In genomic region chr1:135183941-135184570, GRCm38 (mm10) we compare ENCODE assay signal across 22 mouse cellular contexts. TPM values are rescaled to one million over a fixed set of nuclear protein-coding genes. Genes with fewer than 3 reads are reported as not detected.
DNase-seq lines count a peak whose midpoint lies in the region; ATAC-seq and TF ChIP-seq lines count a peak whose summit lies in the region.
"Had no signal": no experiment of that assay in that cellular context is flagged by ENCODE, and none has a peak within 500 bp of the region (broad histone marks: within the 10 kb centered on the region; RNA-seq: fewer than 3 reads in every experiment).

No protein-coding gene starts in this region.

- WGBS in limb, embryonic 14.5 days, result 65% methylated on average over 11 of the region's 11 CpGs
- 73% methylated on average over 11 of the region's 11 CpGs for WGBS in limb, embryonic 10.5 days
- WGBS in intestine, postnatal 0 days, result 44% methylated on average over 11 of the region's 11 CpGs
- WGBS in forebrain, embryonic 16.5 days, result 70% methylated on average over 11 of the region's 11 CpGs

- no peaks in the 10 kb centered on the region for H3K36me3 ChIP-seq in limb, embryonic 14.5 days (ENCODE audit: control insufficient read depth, insufficient read depth, low read length)
- H3K36me3 ChIP-seq in limb, embryonic 10.5 days, result no peaks in the 10 kb centered on the region
- no peaks in the 10 kb centered on the region for H3K36me3 ChIP-seq in intestine, postnatal 0 days (ENCODE audit: control insufficient read depth, insufficient read depth)
- H3K36me3 ChIP-seq in forebrain, embryonic 16.5 days (ENCODE audit: control insufficient read depth, insufficient read depth), result no peaks in the 10 kb centered on the region
- H3K36me3 ChIP-seq: G1E; midbrain, embryonic 12.5 days had no signal

- no peaks in the 10 kb centered on the region for H3K4me1 ChIP-seq in limb, embryonic 14.5 days (ENCODE audit: control insufficient read depth, insufficient read depth, low read length)
- H3K4me1 ChIP-seq in limb, embryonic 10.5 days, result peaks cover 13% of the 10 kb centered on the region
- H3K4me1 ChIP-seq in intestine, postnatal 0 days (replicated peaks; ENCODE audit: control insufficient read depth, insufficient read depth, low read length), result peaks cover 8% of the 10 kb centered on the region; the same call in 1 of the 2 replicates
- H3K4me1 ChIP-seq in forebrain, embryonic 16.5 days (replicated peaks; ENCODE audit: control insufficient read depth, insufficient read depth, low read length), result peaks cover 3% of the 10 kb centered on the region; the same call in 1 of the 2 replicates

- H3K27me3 ChIP-seq in limb, embryonic 14.5 days (ENCODE audit: control insufficient read depth, insufficient read depth, low read length), result no peaks in the 10 kb centered on the region
- H3K27me3 ChIP-seq in limb, embryonic 10.5 days (ENCODE audit: low read depth, poor library complexity, severe bottlenecking), result peaks cover 19% of the 10 kb centered on the region; the same call in 1 of the 2 replicates
- H3K27me3 ChIP-seq in Patski, result no peaks in the 10 kb centered on the region
- no peaks in the 10 kb centered on the region for H3K27me3 ChIP-seq in intestine, postnatal 0 days (replicated peaks; ENCODE audit: control insufficient read depth, insufficient read depth, low read length)
- H3K27me3 ChIP-seq in forebrain, embryonic 16.5 days (replicated peaks; ENCODE audit: control insufficient read depth, insufficient read depth, low read length), result no peaks in the 10 kb centered on the region
- H3K27me3 ChIP-seq: midbrain, embryonic 12.5 days had no signal

- POLR2A ChIA-PET in Patski (lab: Charles Lee), result no interaction called here

- H3K4me3 ChIP-seq in limb, embryonic 14.5 days (replicated peaks; ENCODE audit: low read length), result no peak overlapping the region
- no peak overlapping the region for H3K4me3 ChIP-seq in limb, embryonic 10.5 days
- no peak overlapping the region for H3K4me3 ChIP-seq in intestine, postnatal 0 days (ENCODE audit: low read depth, low read length)
- no peak overlapping the region for H3K4me3 ChIP-seq in forebrain, embryonic 16.5 days (replicated peaks; ENCODE audit: low read length)
- H3K4me3 ChIP-seq: midbrain, embryonic 12.5 days had no signal

- H3K27ac ChIP-seq in limb, embryonic 14.5 days (replicated peaks; ENCODE audit: low read depth, low read length), result no peak overlapping the region
- no peak overlapping the region for H3K27ac ChIP-seq in limb, embryonic 10.5 days
- H3K27ac ChIP-seq in intestine, postnatal 0 days (ENCODE audit: low read depth, low read length), result peak overlapping the region; percentile 84
- H3K27ac ChIP-seq in forebrain, embryonic 16.5 days (ENCODE audit: low read length), result no peak overlapping the region
- H3K27ac ChIP-seq: hindbrain, embryonic 14.5 days; macrophage; midbrain, embryonic 12.5 days had no signal

- 0 out of 2 replicates have a peak, but pooled peaks have one; percentile 44 for ATAC-seq in limb, embryonic 14.5 days (ENCODE audit: low FRiP score, low read depth)
- ATAC-seq in Patski, result peak; percentile 23
- ATAC-seq in intestine, postnatal 0 days, result no peak
- no peak for ATAC-seq in forebrain, embryonic 16.5 days

- CTCF ChIA-PET in Patski (lab: Charles Lee), result no interaction called here

- no peak overlapping the region for H3K9ac ChIP-seq in limb, embryonic 14.5 days (ENCODE audit: low read depth, low read length, severe bottlenecking)
- peak overlapping the region; percentile 17; the same call in 1 of the 2 replicates for H3K9ac ChIP-seq in intestine, postnatal 0 days (ENCODE audit: low read depth, low read length)
- no peak overlapping the region for H3K9ac ChIP-seq in forebrain, embryonic 16.5 days (replicated peaks; ENCODE audit: low read depth, low read length)
- H3K9ac ChIP-seq: hindbrain, embryonic 14.5 days; liver, postnatal 0 days; midbrain, embryonic 12.5 days had no signal

- H3K9me3 ChIP-seq in limb, embryonic 14.5 days (ENCODE audit: control insufficient read depth, low read length), result no peaks in the 10 kb centered on the region
- no peaks in the 10 kb centered on the region for H3K9me3 ChIP-seq in limb, embryonic 10.5 days (replicated peaks)
- no peaks in the 10 kb centered on the region for H3K9me3 ChIP-seq in intestine, postnatal 0 days (ENCODE audit: control insufficient read depth)
- H3K9me3 ChIP-seq in forebrain, embryonic 16.5 days (ENCODE audit: control insufficient read depth, low read length), result no peaks in the 10 kb centered on the region
- H3K9me3 ChIP-seq: G1E; midbrain, embryonic 12.5 days had no signal

- DNase-seq in limb, embryonic 14.5 days (ENCODE audit: low spot score), result no peak
- DNase-seq in limb, embryonic 10.5 days (ENCODE audit: low spot score), result no peak
- DNase-seq in Patski (ENCODE audit: low read depth, low spot score), result no peak
- no peak for DNase-seq in thymus, postnatal 25 days
- no peak for DNase-seq in adrenal gland, adult 8-10 months
- DNase-seq: B cell, adult 2 months; cerebellum, adult 9-10 months; gastrocnemius, postnatal 14 days; heart, postnatal 14 days; kidney, postnatal 4 days; liver; liver, postnatal 0 days; spleen, adult 18-20 months; thymus, postnatal 14 days had no signal

- H3K4me2 ChIP-seq in limb, embryonic 14.5 days (replicated peaks; ENCODE audit: low read depth, low read length, severe bottlenecking), result no peak overlapping the region
- 0 out of 2 replicates have a peak overlapping the region, but pooled peaks have one; percentile 13 for H3K4me2 ChIP-seq in intestine, postnatal 0 days (replicated peaks; ENCODE audit: low read depth)
- no peak overlapping the region for H3K4me2 ChIP-seq in forebrain, embryonic 16.5 days (ENCODE audit: low read length)
- H3K4me2 ChIP-seq: hindbrain, embryonic 14.5 days; midbrain, embryonic 12.5 days had no signal

- TF ChIP-seq CTCF in Patski (IDR thresholded peaks at IDR 0.05), result no peak
- TF ChIP-seq CTCF in intestine, postnatal 0 days (IDR thresholded peaks at IDR 0.05; ENCODE audit: low read depth), result no peak

- no peak for TF ChIP-seq POLR2A in limb, embryonic 14.5 days (IDR thresholded peaks at IDR 0.05; ENCODE audit: borderline replicate concordance, extremely low read depth, insufficient read depth, insufficient read length)

- in situ Hi-C loops in Patski (cut with MboI; ENCODE audit: low pct_unique_long_range_greater_than_20kb), result no loop called here

RNA-seq across cellular contexts. Expression of gene Gpr37l1, which starts 16.6 kb away (rescaled TPM):
- polyA plus RNA-seq in limb, embryonic 14.5 days (2012; rRNA removed), result 0.08 and 0.13 TPM in 2 replicates
- 0.14 TPM in 1 of 2 replicates, not detected in the other for polyA plus RNA-seq in limb, embryonic 14.5 days (2014; fragmentation: Nextera tagmentation; extraction: Ambion mirVana)
- polyA plus RNA-seq in limb, embryonic 10.5 days (2016; fragmentation: Nextera tagmentation; extraction: Ambion mirVana), result not detected in 2 replicates
- polyA plus RNA-seq in Patski (2021), result 0.04 TPM
- polyA plus RNA-seq in intestine, postnatal 0 days (2015; fragmentation: Nextera tagmentation; extraction: Ambion mirVana), result 1.7 and 2.0 TPM in 2 replicates
- total RNA-seq in adrenal gland, adult 8-10 months (2022), result 1 to 10 TPM in 3 of 4 experiments, under 1 TPM in 1; 0.80 to 1.9 (median 1.3) TPM
- 0.24 and 0.48 TPM in 2 replicates for polyA plus RNA-seq in forebrain, embryonic 16.5 days (2015; fragmentation: Nextera tagmentation; extraction: Ambion mirVana)
- total RNA-seq: neutrophil, adult 5-6 weeks had no signal
- polyA plus RNA-seq: forebrain, embryonic 11.5 days; G1E; liver, postnatal 0 days; macrophage; midbrain, embryonic 12.5 days had no signal

RNA-seq across cellular contexts. Expression of gene Arl8a, which starts 37.4 kb away (rescaled TPM):
- 88.1 and 88.8 TPM in 2 replicates for polyA plus RNA-seq in limb, embryonic 14.5 days (2012; rRNA removed)
- 54.5 and 67.1 TPM in 2 replicates for polyA plus RNA-seq in limb, embryonic 14.5 days (2014; fragmentation: Nextera tagmentation; extraction: Ambion mirVana)
- polyA plus RNA-seq in limb, embryonic 10.5 days (2016; fragmentation: Nextera tagmentation; extraction: Ambion mirVana), result 32.7 and 42.2 TPM in 2 replicates
- polyA plus RNA-seq in Patski (2021), result 111 TPM
- 66.6 and 68.8 TPM in 2 replicates for polyA plus RNA-seq in intestine, postnatal 0 days (2015; fragmentation: Nextera tagmentation; extraction: Ambion mirVana)
- total RNA-seq in adrenal gland, adult 8-10 months (2022), result 10 to 100 TPM; 57.5 to 77.4 (median 68.5) TPM
- 323 and 336 TPM in 2 replicates for polyA plus RNA-seq in forebrain, embryonic 16.5 days (2015; fragmentation: Nextera tagmentation; extraction: Ambion mirVana)

RNA-seq across cellular contexts. Expression of gene Ptpn7, which starts 51.6 kb away (rescaled TPM):
- 3.6 and 3.9 TPM in 2 replicates for polyA plus RNA-seq in limb, embryonic 14.5 days (2012; rRNA removed)
- polyA plus RNA-seq in limb, embryonic 14.5 days (2014; fragmentation: Nextera tagmentation; extraction: Ambion mirVana), result 3.1 and 4.2 TPM in 2 replicates
- polyA plus RNA-seq in limb, embryonic 10.5 days (2016; fragmentation: Nextera tagmentation; extraction: Ambion mirVana), result 1.4 and 1.9 TPM in 2 replicates
- 0.19 TPM for polyA plus RNA-seq in Patski (2021)
- 0.73 and 0.76 TPM in 2 replicates for polyA plus RNA-seq in intestine, postnatal 0 days (2015; fragmentation: Nextera tagmentation; extraction: Ambion mirVana)
- total RNA-seq in adrenal gland, adult 8-10 months (2022), result 1 to 10 TPM; 1.4 to 1.5 (median 1.4) TPM
- polyA plus RNA-seq in forebrain, embryonic 16.5 days (2015; fragmentation: Nextera tagmentation; extraction: Ambion mirVana), result 0.24 and 0.27 TPM in 2 replicates

Comparison
In these comparisons a context has a peak if more than half of its experiments do, and no peak if none do; other contexts are left out.
1. ATAC-seq: peak in limb, embryonic 14.5 days (single experiment) and Patski (single experiment); none in intestine, postnatal 0 days (single experiment) and forebrain, embryonic 16.5 days (single experiment).